Mouse (Mus musculus): ENCODE measurements at regions not wholly inside any gene's neighbourhood (a gene's known extent, or its start where the extent isn't known, plus 50 kb on each side); places are given as distances from the start of the nearest gene placed in this dataset.

GRCm38 (mm10) chr12:106607240-106607639 is 597.2 kb downstream of the Vrk1 start:
- TF ChIP-seq CTCF (IDR thresholded peaks at IDR 0.05; ENCODE audit: control insufficient read depth, insufficient read depth, insufficient read length) (no peak), MAX (IDR thresholded peaks at IDR 0.05) (no peak), USF1 (IDR thresholded peaks at IDR 0.05; ENCODE audit: low read depth) (no peak), CEBPB (IDR thresholded peaks at IDR 0.05; ENCODE audit: low read depth) (no peak), MYOG (IDR thresholded peaks at IDR 0.05; ENCODE audit: control insufficient read depth, extremely low read depth, insufficient read length) (no peak)
